Mouse (Mus musculus) liver, embryonic 14.5 days (tissue): ENCODE results near the gene Gm884.
"Not testable (repeated sequence)": the region's sequence is repeated elsewhere in the genome, so short reads cannot be mapped to it uniquely, and the experiment has no call there.

Source experiments
- CTCF ChIP-seq: IDR thresholded peaks from 2 replicates; pipeline ENCODE4 v1.5.1; 2016; ENCODE audit warnings: antibody characterized with exemption, low read depth, control low read depth
- EP300 ChIP-seq: IDR thresholded peaks from 2 replicates; pipeline ENCODE4 v1.6.1; 2016; ENCODE audit warnings: antibody characterized with exemption, low read depth

GRCm38 (mm10) chr11:103534973-103535372 lies 86.0 kb downstream of the Gm884 start:
- TF ChIP-seq CTCF, EP300: not testable (repeated sequence)
